Mouse (Mus musculus) layer of hippocampus, adult 18-20 months (tissue): ENCODE results near the gene Eef2k. TPM values are rescaled to one million over a fixed set of nuclear protein-coding genes. Genes with fewer than 3 reads are reported as not detected.
"Not testable (repeated sequence)": the region's sequence is repeated elsewhere in the genome, so short reads cannot be mapped to it uniquely, and the experiment has no call there.

Source experiments
- DNase-seq, 2 experiments: peaks; one replicate each; pipeline ENCODE4 v3.0.0; 2022; ENCODE audit warnings: low spot score in 2 of 2
- total RNA-seq, 2 experiments: library from RNA; stranded (reverse); gene quantifications; 2 replicates each; pipeline ENCODE4 v1.2.3; 2021

The Eef2k gene
- total RNA-seq, 2 experiments from 2014 or later = 25.2 to 29.2 TPM

DNA sequence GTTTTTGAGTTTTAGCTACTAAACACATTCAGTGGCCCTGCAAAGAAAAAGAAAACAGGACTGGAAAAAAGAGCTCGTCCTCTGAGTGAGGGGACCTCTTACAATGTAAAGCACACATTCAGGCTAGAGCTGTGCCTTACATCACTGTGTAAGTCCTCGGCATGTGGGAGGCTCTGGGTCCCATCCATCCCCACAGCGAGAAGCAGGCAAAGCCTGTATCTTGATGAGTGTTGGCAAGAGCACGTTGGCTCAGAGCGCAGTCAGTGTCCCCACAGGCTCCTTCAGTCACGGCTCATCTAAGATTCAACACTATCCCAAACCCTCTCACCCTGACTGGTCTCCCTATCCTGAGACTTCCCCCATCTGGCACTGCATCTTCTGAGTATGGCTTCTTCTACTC lies 35.6 kb downstream of the Eef2k start:
- DNase-seq = peak in 1 of 2 experiments; percentile 16

DNA sequence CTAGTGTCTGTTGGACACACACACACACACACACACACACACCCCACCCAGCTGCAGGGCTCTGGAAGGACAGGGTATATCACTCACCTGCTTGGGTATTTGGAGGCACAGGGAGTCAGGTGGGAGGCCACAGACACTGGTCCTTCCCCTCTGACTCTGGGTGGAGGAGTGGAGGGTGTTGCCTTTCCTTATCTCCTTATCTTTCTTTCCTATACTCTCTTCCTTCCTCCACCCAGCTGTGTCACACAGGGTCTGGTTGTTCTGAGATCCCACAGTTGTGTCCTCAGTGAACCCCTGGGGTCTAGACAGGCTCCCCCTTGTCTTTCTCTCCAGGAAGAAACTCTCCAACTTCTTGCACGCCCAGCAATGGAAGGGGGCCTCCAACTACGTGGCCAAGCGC lies 37.3 kb downstream of the Eef2k start:
- DNase-seq = no peak

DNA sequence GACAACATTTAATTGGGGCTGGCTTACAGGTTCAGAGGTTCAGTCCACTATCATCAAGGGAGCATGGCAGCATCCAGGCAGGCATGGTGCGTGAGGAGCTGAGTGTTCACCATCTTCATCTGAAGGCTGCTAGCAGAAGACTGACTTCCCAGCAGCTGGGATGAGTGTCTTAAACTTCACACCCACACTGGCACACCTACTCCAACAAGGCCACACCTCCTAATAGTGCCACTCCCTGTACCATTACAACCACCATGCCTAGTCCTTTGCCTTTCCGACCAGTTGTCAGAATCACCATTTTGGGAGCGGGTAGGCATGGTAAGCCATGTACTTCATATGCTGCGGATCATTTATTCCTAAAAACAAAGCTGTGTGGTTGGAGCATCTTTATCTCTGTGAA lies 38.1 kb downstream of the Eef2k start:
- DNase-seq = no peak

DNA sequence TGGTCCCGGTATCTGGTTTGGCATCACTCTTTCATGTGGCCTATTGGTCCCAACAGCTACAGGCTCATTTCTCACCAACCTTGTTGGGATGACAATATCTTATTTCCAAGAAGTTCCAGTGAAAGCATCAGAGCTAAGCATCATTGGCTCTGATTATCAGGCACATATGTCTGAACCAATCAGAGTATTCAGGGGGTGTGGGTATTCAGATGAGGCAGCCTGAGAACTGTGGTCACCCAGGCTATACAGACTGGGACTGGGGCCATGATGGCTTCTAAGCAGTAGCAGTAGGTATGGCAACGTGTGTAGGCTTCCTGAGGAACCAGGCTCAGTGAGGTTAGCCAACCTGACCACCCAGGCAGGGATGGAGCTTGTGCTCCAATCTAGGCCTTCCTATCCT lies 38.8 kb downstream of the Eef2k start:
- DNase-seq = no peak

DNA sequence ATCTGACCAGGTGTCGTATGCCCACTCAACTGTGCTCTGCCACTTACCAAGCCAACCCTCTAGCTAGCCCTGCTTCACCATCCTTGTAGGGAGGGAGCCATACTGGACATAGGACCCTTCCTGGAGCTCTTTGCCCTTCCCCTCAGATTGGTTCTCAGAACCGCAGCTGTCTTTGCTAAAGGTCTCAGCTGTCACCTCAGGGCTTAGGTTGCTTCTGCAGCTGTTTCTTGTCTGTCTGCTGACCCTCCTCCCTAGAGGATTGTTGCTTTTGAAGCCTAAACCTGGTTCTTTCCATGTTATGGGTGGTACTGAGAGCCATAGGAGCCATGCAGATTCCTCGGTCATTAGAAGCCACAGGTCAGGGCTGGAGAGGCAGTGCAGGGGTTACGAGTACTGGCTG lies 40.0 kb downstream of the Eef2k start:
- no peak for DNase-seq

DNA sequence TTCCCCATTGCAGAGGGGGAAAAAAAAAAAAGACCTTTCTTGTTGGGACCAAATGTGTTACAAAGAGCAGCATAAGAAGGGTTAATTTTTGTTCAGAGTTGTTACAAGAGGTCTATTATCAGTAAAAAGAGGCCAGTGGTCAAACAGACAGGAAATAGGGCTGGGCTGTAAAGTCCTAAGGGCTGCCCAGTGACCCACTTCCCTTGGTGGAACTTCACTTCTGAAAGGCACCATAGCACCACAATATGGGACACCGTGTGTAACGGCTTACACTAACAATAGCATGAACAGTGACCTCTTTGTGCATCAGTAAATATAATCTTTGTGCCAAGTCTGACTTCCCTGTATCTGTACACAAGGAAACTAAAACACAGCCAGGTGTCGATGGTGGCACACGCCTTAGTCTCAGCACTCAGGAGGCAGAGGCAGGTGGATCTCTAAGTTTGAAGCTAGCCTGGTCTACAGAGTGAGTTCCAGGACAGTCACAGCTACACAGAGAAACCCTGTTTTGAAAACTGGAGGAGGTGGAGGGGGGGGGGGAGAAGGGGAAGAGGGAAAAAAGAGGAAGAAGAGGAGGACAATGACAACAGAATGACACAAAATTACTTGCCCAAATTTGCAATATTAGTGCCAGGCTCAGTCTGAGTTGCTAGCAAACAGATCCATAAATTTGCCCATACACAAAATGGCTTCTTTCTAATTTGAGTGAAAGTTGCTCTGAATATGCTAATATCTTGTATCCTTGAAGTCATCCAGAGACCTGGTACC lies 41.1 kb downstream of the Eef2k start:
- no peak for DNase-seq

DNA sequence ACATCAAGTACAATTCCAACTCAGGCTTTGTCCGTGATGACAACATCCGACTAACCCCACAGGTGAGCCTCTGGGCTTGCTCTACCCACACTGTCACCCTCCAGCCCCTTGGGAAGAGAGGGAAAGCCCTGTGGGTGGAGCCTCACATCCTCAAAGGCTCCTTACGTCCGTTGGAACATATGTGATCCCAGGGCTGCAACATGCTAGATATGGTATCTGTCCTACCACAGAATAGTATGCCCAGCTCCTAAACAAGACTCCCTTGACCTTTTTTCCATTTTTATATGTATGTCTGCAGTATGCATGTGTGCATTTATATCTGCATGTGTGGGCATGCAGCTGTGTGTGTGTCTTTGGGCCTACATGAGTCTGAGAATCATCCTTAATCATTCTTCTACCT lies 42.1 kb downstream of the Eef2k start:
- DNase-seq = no peak

DNA sequence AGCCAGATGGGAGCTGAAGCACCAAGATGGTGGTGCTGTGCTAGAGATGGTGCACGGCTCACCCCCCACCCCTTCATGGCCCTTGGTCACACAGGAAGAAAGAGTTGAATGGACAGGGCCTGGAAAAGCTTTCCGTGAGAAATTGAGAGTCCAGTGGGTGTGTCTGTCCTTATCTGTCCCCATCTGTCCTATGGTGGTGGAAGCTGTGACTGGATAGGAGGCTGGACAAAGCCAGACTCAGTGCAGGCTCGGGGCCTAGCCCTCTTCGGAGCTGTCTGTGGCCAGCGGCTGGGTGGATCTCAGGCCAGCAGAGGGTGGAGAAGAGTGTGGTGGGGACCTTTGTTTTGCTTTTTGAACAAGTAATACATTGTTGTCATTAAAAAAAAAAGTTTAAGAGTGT lies 50.5 kb downstream of the Eef2k start:
- DNase-seq = no peak

DNA sequence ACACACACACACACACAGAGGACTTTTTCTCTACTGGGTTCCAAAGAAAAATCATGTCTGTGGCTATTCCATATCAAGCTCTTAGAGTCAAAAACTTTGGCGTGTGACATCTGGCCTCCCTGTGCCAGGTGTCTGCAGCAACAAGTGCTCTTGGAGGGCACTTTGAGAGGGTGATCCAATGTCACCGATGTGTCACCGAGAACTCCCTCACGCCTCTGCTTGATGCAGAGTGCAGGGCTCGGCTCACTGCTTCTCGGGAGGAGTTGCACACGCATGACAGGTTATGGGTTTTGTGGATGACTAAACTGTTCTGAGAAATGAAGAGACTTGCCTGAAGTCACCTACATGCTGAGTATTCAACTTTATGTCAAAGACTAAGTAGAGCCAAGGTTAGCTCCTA lies 54.4 kb downstream of the Eef2k start:
- no peak for DNase-seq

DNA sequence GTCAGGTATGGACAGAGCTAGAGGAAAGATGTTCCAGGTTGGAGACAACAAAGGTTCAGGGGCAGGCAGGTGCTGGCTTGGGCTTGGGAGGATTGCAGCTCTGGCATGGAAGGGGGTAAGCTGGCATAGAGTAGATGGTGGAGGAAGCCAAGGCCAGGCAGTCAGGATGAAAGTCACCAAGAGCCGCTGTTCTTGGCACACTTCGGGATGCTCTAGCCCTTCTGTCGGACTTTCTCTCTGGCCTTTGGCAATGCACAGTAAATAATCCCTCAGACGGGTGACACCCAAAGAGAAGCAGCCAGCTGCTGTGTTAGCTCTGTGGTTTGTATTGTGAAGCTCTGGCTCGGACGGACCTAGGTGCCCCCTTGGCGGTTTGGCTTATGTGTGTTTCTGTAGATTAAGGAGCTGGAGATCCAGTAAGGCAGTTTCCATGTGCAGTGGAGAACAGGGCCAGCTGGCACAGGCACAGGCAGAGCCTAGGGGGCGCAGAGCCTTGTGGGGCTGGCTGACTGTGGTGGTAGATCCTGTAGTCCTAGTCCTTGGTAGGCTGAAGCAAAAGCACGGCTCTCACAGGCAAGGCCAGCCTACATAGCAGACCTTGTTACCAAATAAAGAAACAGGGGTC lies 55.2 kb downstream of the Eef2k start:
- DNase-seq = no peak

DNA sequence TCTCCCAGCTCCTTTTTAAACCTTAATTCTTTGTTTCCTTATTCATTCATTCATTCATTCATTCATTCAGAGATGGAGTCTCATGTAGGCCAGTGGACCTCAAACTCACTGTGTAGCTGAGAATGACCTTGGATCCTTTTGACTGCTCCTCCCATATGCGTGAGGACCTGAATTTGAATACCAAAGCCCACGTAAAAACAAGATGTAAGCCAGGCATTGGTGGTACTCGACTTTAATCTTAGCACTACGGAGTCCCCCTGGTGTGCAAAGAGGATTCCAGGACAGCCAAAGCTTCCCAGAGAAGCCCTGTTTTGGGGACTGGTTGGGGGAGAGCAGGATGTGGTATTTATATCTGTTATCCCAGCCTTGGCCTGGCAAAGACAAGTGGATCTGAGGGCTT lies 57.6 kb downstream of the Eef2k start:
- no peak for DNase-seq

DNA sequence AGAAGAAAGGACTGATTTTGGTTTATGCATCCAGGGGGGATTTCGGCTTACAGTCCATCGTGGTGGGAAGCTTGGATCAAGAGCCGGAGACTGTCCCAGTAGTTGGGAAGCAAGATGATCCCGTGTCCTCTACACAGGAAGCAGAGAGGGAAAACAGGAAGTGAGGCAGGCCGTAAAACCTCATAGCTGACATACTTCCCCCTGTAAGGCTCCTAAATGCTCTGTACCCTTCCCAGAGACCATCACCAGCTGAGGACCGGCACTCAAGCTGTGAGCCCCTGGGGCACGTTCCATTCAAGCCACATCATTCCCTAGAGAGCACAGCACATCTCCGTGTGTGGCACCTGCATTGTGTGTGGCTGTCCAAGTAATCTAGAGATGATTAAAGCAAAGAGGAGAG lies 59.1 kb downstream of the Eef2k start:
- no peak for DNase-seq

DNA sequence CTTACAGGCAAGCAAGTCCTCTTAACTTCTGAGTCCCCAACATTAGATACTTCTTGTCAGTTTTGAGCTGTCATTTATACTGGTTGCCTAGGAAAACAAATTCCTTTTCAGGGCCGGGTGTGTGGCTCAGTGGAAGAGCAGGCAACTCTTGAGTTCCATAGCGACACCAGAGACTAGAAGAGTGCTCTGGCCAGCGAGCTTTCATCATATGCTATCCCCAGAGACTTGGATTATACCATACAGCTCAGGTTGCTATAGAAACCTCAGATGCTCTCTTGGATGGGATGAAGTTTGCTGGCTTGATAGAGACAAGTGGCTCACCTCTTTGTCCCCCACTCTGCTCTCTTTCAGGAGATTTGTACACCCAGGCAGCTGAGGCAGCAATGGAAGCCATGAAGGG lies 60.3 kb downstream of the Eef2k start:
- DNase-seq = no peak

DNA sequence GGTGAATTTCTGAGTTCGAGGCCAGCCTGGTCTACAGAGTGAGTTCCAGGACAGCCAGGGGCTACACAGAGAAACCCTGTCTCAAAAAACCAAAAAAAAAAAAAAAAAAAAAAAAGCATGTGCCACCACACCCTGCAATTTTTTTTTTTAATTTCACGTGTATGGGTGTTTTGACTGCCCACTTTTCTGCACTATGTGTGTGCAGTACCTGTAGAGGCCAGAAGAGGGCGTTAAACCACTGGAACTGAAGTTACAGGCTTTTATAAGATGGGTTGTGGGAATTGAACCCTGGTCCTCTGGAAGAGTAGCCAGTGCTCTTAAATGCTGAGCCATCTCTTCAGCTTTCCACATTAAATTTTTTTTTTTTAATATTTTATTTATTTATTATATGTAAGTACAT lies 67.5 kb downstream of the Eef2k start:
- not testable (repeated sequence) for DNase-seq

DNA sequence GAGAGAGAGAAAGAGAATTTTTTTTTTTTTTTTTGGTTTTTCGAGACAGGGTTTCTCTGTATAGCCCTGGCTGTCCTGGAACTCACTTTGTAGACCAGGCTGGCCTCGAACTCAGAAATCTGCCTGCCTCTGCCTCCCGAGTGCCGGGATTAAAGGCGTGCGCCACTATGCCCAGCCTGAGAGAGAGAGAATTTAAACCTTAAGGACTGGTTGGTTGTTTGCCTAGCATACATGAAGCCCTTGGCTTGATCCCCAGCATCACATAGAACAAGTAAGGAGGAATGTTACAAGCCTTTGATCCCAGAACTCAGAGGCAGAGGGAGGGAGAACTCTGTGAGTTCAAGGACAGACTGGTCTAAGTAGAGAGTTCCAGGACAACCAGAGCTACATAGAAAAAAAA lies 68.6 kb downstream of the Eef2k start:
- DNase-seq = not testable (repeated sequence)

DNA sequence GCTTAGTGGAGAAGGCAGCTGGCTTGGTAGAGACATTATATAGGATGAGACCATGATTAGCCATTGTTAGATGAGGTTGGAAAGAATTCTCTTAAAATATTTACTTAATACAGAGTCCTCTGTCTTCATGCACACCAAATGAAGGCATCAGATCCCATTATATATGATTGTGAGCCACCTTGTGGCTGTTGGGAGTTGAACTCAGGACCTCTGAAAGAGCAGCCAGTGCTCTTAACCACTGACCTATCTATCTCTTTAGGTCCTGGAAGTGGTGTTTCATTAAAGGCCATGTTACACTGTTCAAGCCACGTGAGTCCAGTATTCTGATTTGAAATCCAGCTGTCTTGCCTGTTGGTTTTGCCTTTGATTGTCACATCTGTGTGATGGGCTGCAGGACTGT lies 70.7 kb downstream of the Eef2k start:
- DNase-seq = no peak

DNA sequence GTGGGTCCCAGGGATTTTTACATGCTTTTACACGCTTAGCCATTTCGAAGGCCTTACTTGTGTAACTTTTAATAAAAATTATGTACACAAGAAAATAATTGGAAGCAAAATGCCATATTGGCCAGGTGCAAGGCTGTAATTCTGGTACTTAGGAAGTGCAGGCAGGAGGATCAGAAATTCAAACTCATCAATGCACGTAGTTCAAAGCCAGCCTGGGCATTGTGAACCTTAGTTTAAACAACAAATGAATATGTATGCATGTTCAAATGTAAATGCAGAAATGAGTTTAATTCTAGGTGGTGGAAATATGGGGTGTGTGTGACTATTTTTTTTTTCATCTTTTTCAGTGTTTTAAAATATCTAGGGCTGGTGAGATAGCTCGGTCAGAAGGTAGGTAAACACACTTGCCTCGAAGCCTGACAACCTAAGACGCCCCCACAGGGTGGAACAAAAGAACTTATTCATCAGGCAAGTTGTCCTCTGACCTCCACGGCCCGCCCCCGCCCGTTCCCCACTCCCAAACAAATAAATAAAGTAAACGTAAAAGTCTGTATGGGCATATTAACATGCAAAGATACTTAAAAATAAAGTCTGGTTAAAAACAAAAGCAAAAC lies 73.7 kb downstream of the Eef2k start:
- DNase-seq = no peak

DNA sequence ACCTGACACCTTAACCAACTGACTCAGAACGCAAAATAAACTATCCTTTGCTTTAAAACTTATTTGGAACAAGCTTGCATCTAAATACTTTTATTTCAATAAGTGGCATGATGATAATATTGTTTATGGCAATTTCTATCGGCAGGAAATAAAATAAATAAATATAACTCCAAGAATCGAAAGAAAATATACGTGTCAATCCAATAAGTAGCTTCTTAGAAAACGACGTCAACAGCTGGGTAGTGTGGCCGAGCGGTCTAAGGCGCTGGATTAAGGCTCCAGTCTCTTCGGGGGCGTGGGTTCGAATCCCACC lies 74.6 kb downstream of the Eef2k start:
- DNase-seq = no peak

DNA sequence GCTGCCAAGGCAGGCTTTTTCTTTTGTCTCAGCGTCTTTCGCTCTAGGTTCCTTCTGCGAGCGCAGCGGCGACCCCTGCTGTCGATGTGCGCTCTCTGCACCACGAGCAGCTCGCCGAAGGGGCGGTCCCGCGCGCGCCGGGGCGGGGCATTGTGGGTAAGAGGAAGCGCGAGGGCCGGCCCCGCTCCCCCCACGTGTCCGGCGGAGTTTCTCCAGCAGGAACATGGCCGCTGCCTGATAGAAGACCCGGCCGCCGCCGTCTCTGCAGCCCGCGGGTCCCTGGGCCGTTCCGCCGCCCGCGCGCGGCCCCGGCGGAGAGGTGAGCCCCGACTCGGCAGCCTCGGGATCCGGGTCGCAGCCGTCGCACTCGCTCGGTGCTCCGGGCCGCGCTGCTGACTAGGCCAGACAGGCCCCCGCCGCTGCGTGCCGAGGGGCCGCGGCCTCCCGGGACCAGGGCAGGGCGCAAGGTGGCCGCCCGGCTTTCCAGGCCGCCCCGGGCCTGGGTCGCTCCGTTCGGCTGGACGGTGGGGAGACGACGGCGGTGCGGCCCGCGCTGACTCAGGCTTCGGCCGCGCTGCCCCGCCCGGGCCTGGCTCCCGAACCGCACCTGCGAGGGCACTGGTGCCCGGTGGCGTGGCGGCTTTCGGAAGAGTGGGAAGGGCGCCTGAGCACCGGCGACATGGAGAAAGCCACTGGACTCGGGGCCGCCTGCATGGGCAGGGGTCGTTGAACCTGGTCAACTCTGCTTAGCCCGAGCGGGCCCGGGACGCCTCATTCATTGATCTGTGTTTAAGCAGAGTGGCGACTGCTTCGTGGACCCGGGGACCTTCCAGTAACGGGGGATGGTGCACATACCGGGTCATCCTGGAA lies 75.2 kb downstream of the Eef2k start, which contains the start of gene Polr3e:
Polr3e (plus strand) TSS at position 153 of the 870 bp plus-strand sequence.
- peak; percentile 99 to 100 for DNase-seq

DNA sequence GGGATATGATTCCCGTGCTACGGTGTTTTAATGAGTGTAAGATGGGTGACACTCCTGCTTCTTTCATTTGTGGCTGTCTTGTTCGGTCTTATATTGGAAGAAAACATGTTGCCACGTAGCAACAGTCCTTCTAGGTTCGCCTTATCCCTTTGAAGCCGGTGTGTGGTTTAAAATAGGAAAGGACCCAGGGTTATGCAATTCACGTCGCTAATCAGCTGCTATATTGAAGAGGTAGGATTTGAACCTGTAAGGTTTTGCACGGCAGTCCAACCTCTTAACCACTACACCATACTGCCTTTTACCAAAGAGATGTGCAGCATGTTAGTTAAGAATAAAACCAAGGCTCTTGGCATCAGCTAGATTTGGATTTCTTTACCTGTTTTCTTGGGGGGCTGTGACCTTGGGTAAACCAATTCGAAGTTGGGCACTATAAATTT lies 75.9 kb downstream of the Eef2k start:
- peak; percentile 53 to 82 for DNase-seq

DNA sequence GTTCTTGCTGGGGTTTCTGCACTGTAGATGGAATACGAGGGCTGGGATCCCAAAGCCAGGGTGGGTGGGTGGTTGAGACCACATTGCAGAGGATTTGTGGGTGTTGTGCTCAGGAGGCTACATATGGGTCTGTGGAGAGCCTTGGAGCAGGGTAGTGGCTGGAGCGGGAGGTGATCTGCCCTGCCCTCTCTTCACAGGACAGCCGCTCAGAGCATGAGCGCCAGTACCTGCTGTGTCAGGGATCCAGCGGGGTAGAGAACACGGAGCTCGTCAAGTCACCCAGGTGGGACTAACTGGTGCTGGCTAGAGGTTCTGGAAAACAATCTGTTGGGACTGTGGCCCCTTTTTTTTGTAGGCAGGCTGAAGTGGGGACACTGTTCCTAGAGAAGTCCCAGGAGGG lies 90.5 kb downstream of the Eef2k start:
- no peak for DNase-seq
